Mouse (Mus musculus) hindbrain, embryonic 11.5 days (tissue): ENCODE data around the gene Bach2. TPM values are rescaled to one million over a fixed set of nuclear protein-coding genes. Genes with fewer than 3 reads are reported as not detected.
A peak's percentile ranks its signal among the peaks of the same experiment; 100 is the strongest.

Experiments used
- ATAC-seq: fragments of 200-750 bp; cut with Nextera tagmentation; 2 replicates; pipeline ENCODE4 v1.8.0; 2017; ENCODE audit warnings: mild to moderate bottlenecking, moderate TSS enrichment, moderate library complexity; ENCODE audit not compliant: low FRiP score
- DNase-seq: peaks from one replicate; pipeline ENCODE4 v3.0.0-alpha.2; 2015; ENCODE audit warnings: low spot score
- H3K27ac ChIP-seq: fragments of 300-500 bp; sonication (generic); 2 replicates; pipeline ENCODE4 v1.5.1; 2014; ENCODE audit warnings: mild to moderate bottlenecking, low read depth, low read length
- H3K27me3 ChIP-seq: fragments of 300-500 bp; sonication (generic); 2 replicates; pipeline ENCODE4 v1.6.1; 2014; ENCODE audit warnings: mild to moderate bottlenecking, low read length, moderate library complexity, mixed read lengths; ENCODE audit not compliant: control insufficient read depth, insufficient read depth
- H3K36me3 ChIP-seq: fragments of 300-500 bp; sonication (generic); 2 replicates; pipeline ENCODE4 v1.6.1; 2014; ENCODE audit warnings: mild to moderate bottlenecking, low read length, moderate library complexity, mixed read lengths; ENCODE audit not compliant: control insufficient read depth, insufficient read depth
- H3K4me1 ChIP-seq: fragments of 300-500 bp; sonication (generic); replicated peaks from 2 replicates; pipeline ENCODE4 v1.6.1; 2014; ENCODE audit warnings: low read length, mixed read lengths; ENCODE audit not compliant: control insufficient read depth, insufficient read depth
- H3K4me2 ChIP-seq: fragments of 300-500 bp; sonication (generic); replicated peaks from 2 replicates; pipeline ENCODE4 v1.6.1; 2014; ENCODE audit warnings: mild to moderate bottlenecking, low read depth, low read length
- H3K4me3 ChIP-seq: fragments of 300-500 bp; sonication (generic); 2 replicates; pipeline ENCODE4 v1.5.1; 2014; ENCODE audit warnings: low read depth, low read length
- H3K9ac ChIP-seq: fragments of 300-500 bp; sonication (generic); 2 replicates; pipeline ENCODE4 v1.6.1; 2014; ENCODE audit warnings: low read depth, low read length
- H3K9me3 ChIP-seq: fragments of 300-500 bp; sonication (generic); 2 replicates; pipeline ENCODE4 v1.6.1; 2016; ENCODE audit warnings: low read length; ENCODE audit not compliant: control insufficient read depth
- WGBS: fragments of 180-500 bp; shearing (Covaris S2); extraction: QIAGEN DNeasy Blood & Tissue Kit; methylation state at CpG from one replicate; pipeline ENCODE4 v1.1.7; 2014; 5-methylcytosine and 5-hydroxymethylcytosine counted together
- polyA plus RNA-seq: library from polyadenylated mRNA; unstranded; fragments of >200 nt; fragmentation: Nextera tagmentation; extraction: Ambion mirVana; gene quantifications from 2 replicates; pipeline ENCODE4 v1.2.1, GENCODE M21; 2014

The Bach2 gene
- polyA plus RNA-seq, 1 experiment from 2014 or later, result 23.9 TPM

DNA sequence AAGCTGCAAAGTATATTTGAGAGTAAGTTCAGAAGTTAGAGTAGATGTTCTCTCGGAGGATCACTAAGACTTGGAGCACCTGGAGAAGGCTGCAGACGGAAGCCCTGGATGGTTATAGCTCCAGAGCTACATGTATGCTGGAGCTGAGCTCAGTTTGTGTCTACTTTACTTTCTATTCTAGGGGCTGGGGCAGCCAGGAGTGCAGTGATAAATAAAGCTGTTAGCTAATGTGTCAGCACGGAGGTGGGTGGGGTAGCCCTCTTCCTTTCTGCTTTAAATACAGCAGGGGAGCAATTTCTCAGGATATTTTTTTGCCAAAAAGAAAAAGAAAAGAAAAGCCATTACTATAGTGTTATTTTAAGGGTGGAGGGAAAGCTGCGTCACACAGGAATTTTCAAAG is 98.0 kb downstream of the Bach2 start:
- no peaks in the 10 kb centered on the region for H3K9me3 ChIP-seq
- ATAC-seq (no peak), DNase-seq (no peak)
- no peak overlapping the region for H3K9ac ChIP-seq
- H3K27me3 ChIP-seq, result no peaks in the 10 kb centered on the region
- no peaks in the 10 kb centered on the region for H3K36me3 ChIP-seq
- H3K27ac ChIP-seq, result no peak overlapping the region
- no peaks in the 10 kb centered on the region for H3K4me1 ChIP-seq
- 79% methylated on average over 4 of the region's 4 CpGs for WGBS
- H3K4me3 ChIP-seq, result no peak overlapping the region
- H3K4me2 ChIP-seq, result no peak overlapping the region

DNA sequence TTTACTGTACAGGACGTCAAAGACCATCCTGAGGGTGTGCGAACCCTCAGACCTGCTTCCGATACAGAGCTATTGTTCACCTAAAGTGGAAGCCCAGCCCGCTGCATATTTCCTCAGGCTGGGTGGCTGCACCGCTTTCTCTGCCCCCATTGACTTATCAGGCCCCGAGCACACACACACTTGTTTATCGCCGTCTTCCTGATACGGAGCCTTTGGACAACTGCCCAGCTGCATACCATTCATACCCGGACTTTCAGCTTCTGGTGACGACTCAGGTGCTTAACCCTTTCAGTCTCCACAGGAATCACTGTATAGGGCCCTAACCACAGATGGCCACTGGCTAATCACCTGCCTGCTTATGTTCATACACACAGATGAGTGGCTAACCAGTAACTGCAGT is 99.0 kb downstream of the Bach2 start:
- Histone ChIP-seq H3K36me3 (no peaks in the 10 kb centered on the region), H3K9ac (no peak overlapping the region), H3K4me3 (no peak overlapping the region), H3K4me1 (no peaks in the 10 kb centered on the region), H3K27ac (no peak overlapping the region), H3K27me3 (no peaks in the 10 kb centered on the region), H3K9me3 (no peaks in the 10 kb centered on the region), H3K4me2 (no peak overlapping the region)
- DNase-seq, result no peak
- WGBS, result 32% methylated on average over 11 of the region's 11 CpGs
- no peak; the same call in 1 of the 2 replicates for ATAC-seq

DNA sequence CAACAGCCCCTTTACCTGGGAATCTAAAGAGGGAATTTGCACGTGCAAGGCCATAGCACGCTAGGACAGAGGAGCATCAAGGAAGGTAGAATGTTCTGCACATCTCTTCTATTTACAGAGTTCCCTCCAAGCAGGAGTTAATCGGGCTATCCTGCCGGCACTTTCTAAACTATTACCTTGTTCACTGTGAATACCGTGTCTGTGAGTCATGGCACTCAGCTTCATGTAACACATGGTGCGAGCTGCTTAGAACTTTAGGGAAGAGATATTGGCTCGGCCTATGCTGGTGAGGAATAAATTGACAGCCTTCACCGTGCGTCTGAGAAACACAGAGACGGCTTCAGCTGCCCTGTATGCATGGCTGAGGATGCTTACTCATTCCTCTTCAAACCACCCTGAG is 99.8 kb downstream of the Bach2 start:
- H3K4me3 ChIP-seq, result no peak overlapping the region
- no peaks in the 10 kb centered on the region for H3K27me3 ChIP-seq
- no peak overlapping the region for H3K9ac ChIP-seq
- no peaks in the 10 kb centered on the region for H3K9me3 ChIP-seq
- H3K4me2 ChIP-seq, result no peak overlapping the region
- DNase-seq, result no peak
- no peak for ATAC-seq
- 90% methylated on average over 10 of the region's 10 CpGs for WGBS
- H3K36me3 ChIP-seq, result no peaks in the 10 kb centered on the region
- no peak overlapping the region for H3K27ac ChIP-seq
- no peaks in the 10 kb centered on the region for H3K4me1 ChIP-seq

DNA sequence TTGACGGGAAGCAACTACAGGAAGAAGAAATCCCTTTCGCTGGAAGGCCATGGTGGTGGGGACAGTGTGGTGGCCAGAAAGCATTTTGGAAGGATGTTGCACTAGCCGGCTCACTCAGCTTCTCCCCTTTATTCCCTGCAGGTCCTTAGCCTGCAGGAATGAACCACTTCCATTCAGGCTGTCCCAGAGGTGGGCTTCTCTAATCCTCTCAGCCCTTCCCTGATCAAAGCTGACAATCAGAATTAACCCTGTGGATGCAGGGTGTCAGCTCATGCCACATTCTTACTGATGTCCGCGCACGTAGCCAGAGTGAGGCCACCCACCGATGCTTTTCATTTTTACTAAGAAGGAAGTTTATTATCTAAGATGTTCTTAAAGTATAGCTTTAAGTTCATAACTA is 102.2 kb downstream of the Bach2 start:
- Histone ChIP-seq H3K4me3 (no peak overlapping the region), H3K9ac (no peak overlapping the region), H3K36me3 (no peaks in the 10 kb centered on the region), H3K4me1 (no peaks in the 10 kb centered on the region; the same call in 1 of the 2 replicates), H3K27ac (no peak overlapping the region), H3K4me2 (no peak overlapping the region), H3K9me3 (no peaks in the 10 kb centered on the region), H3K27me3 (no peaks in the 10 kb centered on the region)
- WGBS, result 82% methylated on average over 7 of the region's 7 CpGs
- no peak for ATAC-seq
- no peak for DNase-seq

DNA sequence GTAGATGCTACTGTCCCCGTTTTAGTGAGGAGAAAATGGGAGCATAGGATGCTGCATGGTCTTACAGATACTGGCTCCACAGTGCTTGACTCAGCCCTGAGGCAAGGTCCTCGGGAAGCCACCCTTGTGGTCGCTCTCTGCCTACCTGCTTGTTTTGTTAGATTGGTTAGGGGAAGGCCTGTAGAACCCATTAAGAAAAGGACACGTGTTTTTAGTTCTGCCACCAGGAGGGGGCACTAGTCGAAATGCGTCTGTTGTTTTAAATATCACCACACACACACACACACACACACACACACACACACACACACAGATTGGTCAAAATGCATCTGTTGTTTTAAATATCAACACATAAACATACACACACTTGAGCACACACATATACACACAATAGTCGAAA is 103.7 kb downstream of the Bach2 start:
- no peak overlapping the region for H3K4me3 ChIP-seq
- DNase-seq, result no peak
- no peaks in the 10 kb centered on the region for H3K36me3 ChIP-seq
- no peaks in the 10 kb centered on the region for H3K9me3 ChIP-seq
- H3K4me1 ChIP-seq, result no peaks in the 10 kb centered on the region; the same call in 1 of the 2 replicates
- ATAC-seq, result no peak
- no peaks in the 10 kb centered on the region for H3K27me3 ChIP-seq
- no peak overlapping the region for H3K9ac ChIP-seq
- no peak overlapping the region for H3K4me2 ChIP-seq
- 68% methylated on average over 7 of the region's 7 CpGs for WGBS
- no peak overlapping the region for H3K27ac ChIP-seq

DNA sequence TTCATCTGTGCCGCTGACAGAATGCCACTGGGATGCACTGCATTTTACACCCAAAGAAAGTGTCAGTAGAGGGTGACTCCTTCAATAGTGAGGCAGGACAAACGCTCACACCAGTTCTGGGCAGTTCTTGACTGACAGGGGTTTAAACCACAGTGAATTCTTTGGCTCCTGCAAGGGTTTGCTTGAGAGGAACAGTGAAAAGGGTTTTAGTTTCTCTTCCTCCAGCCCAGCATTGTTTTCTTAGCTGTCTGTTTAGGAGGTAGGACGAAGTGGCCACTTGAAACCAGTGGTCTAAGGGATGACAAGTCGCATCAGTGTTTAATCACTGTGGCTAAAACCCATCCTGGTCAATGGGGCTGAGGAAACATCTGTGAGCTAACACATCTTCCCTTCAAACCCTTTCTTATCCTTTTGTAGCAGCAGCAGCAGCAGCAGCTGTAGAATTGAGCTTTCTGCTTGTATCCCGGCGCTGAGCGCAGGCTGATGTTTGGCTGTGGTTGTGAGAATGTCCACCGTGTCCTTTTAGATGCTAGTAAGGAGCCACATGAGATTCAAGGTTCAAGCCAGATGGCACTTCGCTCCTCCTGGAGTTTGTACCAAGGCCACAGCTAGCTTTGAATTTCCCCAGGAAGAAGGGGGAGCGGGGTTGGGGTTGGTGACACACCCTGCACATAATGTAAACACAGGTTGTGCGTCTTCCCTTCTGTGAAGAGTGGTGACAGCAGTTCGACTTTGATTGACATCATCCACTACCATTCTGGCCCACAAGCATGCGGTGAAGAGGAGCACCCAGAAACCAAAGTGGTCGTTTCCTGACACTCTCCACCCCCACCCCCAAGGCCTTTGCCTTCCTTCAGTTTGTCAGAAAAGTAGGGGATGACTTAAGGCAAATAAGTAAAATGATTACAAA is 104.9 kb downstream of the Bach2 start:
- ATAC-seq (no peak), DNase-seq (no peak)
- H3K4me2 ChIP-seq, result no peak overlapping the region
- 62% methylated on average over 14 of the region's 14 CpGs for WGBS
- H3K27me3 ChIP-seq, result no peaks in the 10 kb centered on the region
- no peaks in the 10 kb centered on the region; the same call in 1 of the 2 replicates for H3K4me1 ChIP-seq
- no peaks in the 10 kb centered on the region for H3K9me3 ChIP-seq
- peak overlapping the region; percentile 56 for H3K27ac ChIP-seq
- H3K36me3 ChIP-seq, result no peaks in the 10 kb centered on the region
- H3K9ac ChIP-seq, result no peak overlapping the region
- H3K4me3 ChIP-seq, result no peak overlapping the region

DNA sequence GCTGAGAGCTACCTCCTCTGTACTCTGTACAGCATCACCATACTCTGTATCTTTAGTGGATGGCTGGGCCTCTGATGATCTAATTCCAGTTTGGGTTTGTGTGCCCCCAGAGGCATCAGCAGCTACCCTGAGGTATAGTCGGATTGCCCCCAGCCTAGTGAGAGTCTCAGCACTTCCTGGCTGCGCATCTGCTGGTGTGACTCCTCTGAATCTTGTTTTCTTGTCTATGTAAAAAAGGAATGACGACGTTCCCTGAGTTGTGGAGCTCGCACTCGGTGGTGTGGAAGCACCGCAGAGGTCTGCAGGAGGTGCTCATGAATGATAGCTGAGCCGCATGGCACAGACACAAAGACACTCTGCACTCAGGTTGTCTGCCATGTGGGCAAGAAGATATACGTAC is 105.7 kb downstream of the Bach2 start:
- no peaks in the 10 kb centered on the region for H3K27me3 ChIP-seq
- no peaks in the 10 kb centered on the region for H3K36me3 ChIP-seq
- no peak overlapping the region for H3K4me3 ChIP-seq
- H3K9me3 ChIP-seq, result no peaks in the 10 kb centered on the region
- 75% methylated on average over 9 of the region's 9 CpGs for WGBS
- no peak overlapping the region for H3K4me2 ChIP-seq
- H3K4me1 ChIP-seq, result no peaks in the 10 kb centered on the region; the same call in 1 of the 2 replicates
- no peak overlapping the region for H3K9ac ChIP-seq
- no peak for DNase-seq
- ATAC-seq, result no peak
- H3K27ac ChIP-seq, result no peak overlapping the region

DNA sequence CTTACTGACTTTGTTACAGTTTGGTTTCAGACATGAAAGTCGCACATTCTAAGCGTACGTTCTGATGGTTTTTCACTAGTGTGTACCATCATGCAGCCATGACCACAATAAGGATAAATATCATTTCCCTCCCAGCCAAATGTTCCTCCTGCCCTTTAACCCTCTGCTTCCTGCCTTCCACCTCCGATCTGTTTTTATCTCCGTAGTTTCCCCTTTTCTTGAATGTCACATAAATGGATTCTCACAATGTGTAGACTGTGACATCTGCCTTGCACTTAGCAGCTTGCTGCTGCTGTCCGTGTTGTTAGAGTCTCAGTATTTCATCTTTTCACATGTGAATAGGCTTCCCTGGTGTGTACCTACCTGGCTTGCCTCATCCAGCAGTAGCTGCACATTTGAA is 108.6 kb downstream of the Bach2 start:
- WGBS, result 62% methylated on average over 6 of the region's 6 CpGs

DNA sequence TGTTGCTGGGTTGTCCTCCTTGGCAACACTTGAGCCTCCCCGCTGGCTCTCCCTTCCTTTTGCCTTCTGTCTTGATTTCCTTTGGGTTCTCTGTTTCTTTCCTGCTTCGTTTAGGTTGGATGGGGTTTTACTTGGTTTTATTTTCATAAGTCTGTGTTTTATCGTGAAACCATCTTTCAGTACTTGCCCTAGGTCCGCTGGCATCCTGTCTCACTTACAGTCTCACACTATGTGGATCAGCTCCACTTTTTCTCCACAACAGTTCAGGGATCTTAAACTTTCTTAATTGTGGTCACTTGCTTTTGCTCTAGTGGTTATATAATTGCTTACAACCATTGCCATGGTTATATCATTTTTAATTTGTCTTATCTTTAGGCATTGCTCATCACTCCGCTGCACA is 109.1 kb downstream of the Bach2 start:
- peaks cover 7% of the 10 kb centered on the region for H3K4me1 ChIP-seq
- DNase-seq, result no peak
- WGBS, result 83% methylated on average over 5 of the region's 5 CpGs

More for the DNA sequence above, 108.6 kb downstream of the Bach2 start:
- Histone ChIP-seq H3K9ac (no peak overlapping the region), H3K9me3 (no peaks in the 10 kb centered on the region), H3K27me3 (no peaks in the 10 kb centered on the region), H3K4me3 (no peak overlapping the region), H3K36me3 (no peaks in the 10 kb centered on the region), H3K4me2 (no peak overlapping the region), H3K27ac (no peak overlapping the region), H3K4me1 (peaks cover 7% of the 10 kb centered on the region; the same call in 1 of the 2 replicates)
- DNase-seq, result no peak
- no peak for ATAC-seq

More for the DNA sequence above, 109.1 kb downstream of the Bach2 start:
- Histone ChIP-seq H3K9me3 (no peaks in the 10 kb centered on the region), H3K36me3 (no peaks in the 10 kb centered on the region), H3K9ac (no peak overlapping the region), H3K27ac (no peak overlapping the region), H3K4me3 (no peak overlapping the region), H3K27me3 (no peaks in the 10 kb centered on the region), H3K4me2 (no peak overlapping the region)
- no peak for ATAC-seq
